Mouse (Mus musculus) embryonic facial prominence, embryonic 10.5 days (tissue): ENCODE results near the gene Actr2. TPM values are rescaled to one million over a fixed set of nuclear protein-coding genes. Genes with fewer than 3 reads are reported as not detected.
A peak's percentile ranks its signal among the peaks of the same experiment; 100 is the strongest.
"Not testable (repeated sequence)": the region's sequence is repeated elsewhere in the genome, so short reads cannot be mapped to it uniquely, and the experiment has no call there.

Experiments
- DNase-seq: peaks from one replicate; pipeline ENCODE4 v3.0.0-alpha.2; 2017; ENCODE audit warnings: low spot score
- H3K27ac ChIP-seq: fragments of 300-500 bp; sonication (generic); replicated peaks from 2 replicates; pipeline ENCODE4 v1.5.1; 2016; ENCODE audit warnings: mild to moderate bottlenecking
- H3K27me3 ChIP-seq: fragments of 300-500 bp; sonication (generic); replicated peaks from 2 replicates; pipeline ENCODE4 v1.6.1; 2016; ENCODE audit warnings: low read depth, mild to moderate bottlenecking; ENCODE audit not compliant: poor library complexity, severe bottlenecking
- H3K36me3 ChIP-seq: fragments of 300-500 bp; sonication (generic); replicated peaks from 2 replicates; pipeline ENCODE4 v1.6.1; 2016; ENCODE audit warnings: mild to moderate bottlenecking, moderate library complexity
- H3K4me1 ChIP-seq: fragments of 300-500 bp; sonication (generic); 2 replicates; pipeline ENCODE4 v1.6.1; 2016
- H3K4me3 ChIP-seq: fragments of 300-500 bp; sonication (generic); 2 replicates; pipeline ENCODE4 v1.5.1; 2016; ENCODE audit warnings: mild to moderate bottlenecking, moderate library complexity
- H3K9me3 ChIP-seq: fragments of 300-500 bp; sonication (generic); 2 replicates; pipeline ENCODE4 v1.6.1; 2016; ENCODE audit warnings: mild to moderate bottlenecking
- WGBS: fragments of 180-500 bp; shearing (Covaris S2); methylation state at CpG from one replicate; pipeline ENCODE4 v1.1.7; 2016; 5-methylcytosine and 5-hydroxymethylcytosine counted together
- polyA plus RNA-seq: library from polyadenylated mRNA; unstranded; fragments of >200 nt; fragmentation: Nextera tagmentation; extraction: Ambion mirVana; gene quantifications from 2 replicates; pipeline ENCODE4 v1.2.1, GENCODE M21; 2016

The Actr2 gene
- polyA plus RNA-seq, 1 experiment from 2014 or later, result 111 TPM

GRCm38 (mm10) chr11:20138498-20139208, 25.9 kb upstream of the Actr2 start:
- H3K27me3 ChIP-seq, result no peaks in the 10 kb centered on the region
- H3K36me3 ChIP-seq, result no peaks in the 10 kb centered on the region
- H3K9me3 ChIP-seq, result no peaks in the 10 kb centered on the region
- no peaks in the 10 kb centered on the region for H3K4me1 ChIP-seq
- 94% methylated on average over 6 of the region's 6 CpGs for WGBS
- H3K4me3 ChIP-seq, result no peak overlapping the region
- no peak overlapping the region for H3K27ac ChIP-seq
- no peak for DNase-seq

GRCm38 (mm10) chr11:20137872-20138271, 25.2 kb upstream of the Actr2 start:
- no peak overlapping the region for H3K4me3 ChIP-seq
- H3K36me3 ChIP-seq, result no peaks in the 10 kb centered on the region
- H3K27ac ChIP-seq, result no peak overlapping the region
- H3K27me3 ChIP-seq, result no peaks in the 10 kb centered on the region
- H3K9me3 ChIP-seq, result no peaks in the 10 kb centered on the region
- 84% methylated on average over 2 of the region's 2 CpGs for WGBS
- no peaks in the 10 kb centered on the region for H3K4me1 ChIP-seq
- no peak for DNase-seq

- no peak for DNase-seq
- 90% methylated on average over 6 of the region's 6 CpGs for WGBS
- H3K4me3 ChIP-seq, result no peak overlapping the region
These were observed 23.6 kb upstream of the Actr2 start for GRCm38 (mm10) chr11:20136314-20136713.

GRCm38 (mm10) chr11:20134869-20135268, 22.2 kb upstream of the Actr2 start:
- 71% methylated on average over 3 of the region's 3 CpGs for WGBS

More at GRCm38 (mm10) chr11:20136314-20136713, 23.6 kb upstream of the Actr2 start:
- Histone ChIP-seq H3K9me3 (no peaks in the 10 kb centered on the region), H3K27ac (no peak overlapping the region), H3K27me3 (no peaks in the 10 kb centered on the region), H3K36me3 (no peaks in the 10 kb centered on the region), H3K4me1 (no peaks in the 10 kb centered on the region)

GRCm38 (mm10) chr11:20133721-20134120, 21.0 kb upstream of the Actr2 start:
- WGBS, result 82% methylated on average over 1 of the region's 1 CpGs
- DNase-seq, result no peak
- Histone ChIP-seq H3K36me3 (no peaks in the 10 kb centered on the region), H3K4me3 (no peak overlapping the region), H3K4me1 (no peaks in the 10 kb centered on the region), H3K27me3 (no peaks in the 10 kb centered on the region), H3K9me3 (no peaks in the 10 kb centered on the region), H3K27ac (no peak overlapping the region)

More at GRCm38 (mm10) chr11:20134869-20135268, 22.2 kb upstream of the Actr2 start:
- not testable (repeated sequence) for H3K4me3 ChIP-seq, H3K36me3 ChIP-seq, H3K27ac ChIP-seq, H3K9me3 ChIP-seq, DNase-seq, H3K27me3 ChIP-seq, H3K4me1 ChIP-seq

- H3K4me3 ChIP-seq, result no peak overlapping the region
- no peaks in the 10 kb centered on the region for H3K9me3 ChIP-seq
- H3K36me3 ChIP-seq, result no peaks in the 10 kb centered on the region
- no peaks in the 10 kb centered on the region for H3K27me3 ChIP-seq
- DNase-seq, result peak; percentile 59
- H3K27ac ChIP-seq, result no peak overlapping the region
- no peaks in the 10 kb centered on the region for H3K4me1 ChIP-seq
- 46% methylated on average over 12 of the region's 12 CpGs for WGBS
These were observed 20.3 kb upstream of the Actr2 start for GRCm38 (mm10) chr11:20132955-20133562.

- Histone ChIP-seq H3K27ac (no peak overlapping the region), H3K4me1 (0 out of 2 replicates have a peak, but pooled peaks cover 2% of the 10 kb centered on the region), H3K9me3 (no peaks in the 10 kb centered on the region), H3K27me3 (no peaks in the 10 kb centered on the region), H3K36me3 (no peaks in the 10 kb centered on the region), H3K4me3 (no peak overlapping the region)
- 74% methylated on average over 10 of the region's 10 CpGs for WGBS
- no peak for DNase-seq
These were observed 14.2 kb upstream of the Actr2 start for GRCm38 (mm10) chr11:20126673-20127516.

- no peak overlapping the region for H3K4me3 ChIP-seq
- DNase-seq, result no peak
- WGBS, result 87% methylated on average over 1 of the region's 1 CpGs
- no peak overlapping the region for H3K27ac ChIP-seq
- no peaks in the 10 kb centered on the region for H3K27me3 ChIP-seq
- 0 out of 2 replicates have a peak, but pooled peaks cover 2% of the 10 kb centered on the region for H3K4me1 ChIP-seq
- no peaks in the 10 kb centered on the region for H3K9me3 ChIP-seq
- no peaks in the 10 kb centered on the region for H3K36me3 ChIP-seq
These were observed 12.7 kb upstream of the Actr2 start for GRCm38 (mm10) chr11:20125423-20125822.

GRCm38 (mm10) chr11:20116701-20117100, 4.0 kb upstream of the Actr2 start:
- H3K27me3 ChIP-seq, result no peaks in the 10 kb centered on the region
- H3K4me3 ChIP-seq, result no peak overlapping the region
- no peaks in the 10 kb centered on the region for H3K36me3 ChIP-seq
- 90% methylated on average over 4 of the region's 4 CpGs for WGBS
- no peak for DNase-seq
- H3K4me1 ChIP-seq, result peaks cover 10% of the 10 kb centered on the region
- no peaks in the 10 kb centered on the region for H3K9me3 ChIP-seq
- no peak overlapping the region for H3K27ac ChIP-seq

GRCm38 (mm10) chr11:20116030-20116551, 3.4 kb upstream of the Actr2 start:
- Histone ChIP-seq H3K4me3 (no peak overlapping the region), H3K27ac (no peak overlapping the region), H3K36me3 (no peaks in the 10 kb centered on the region), H3K9me3 (no peaks in the 10 kb centered on the region), H3K4me1 (peaks cover 16% of the 10 kb centered on the region), H3K27me3 (no peaks in the 10 kb centered on the region)
- no peak for DNase-seq
- WGBS, result 85% methylated on average over 5 of the region's 5 CpGs

- DNase-seq, result peak; percentile 87
- WGBS, result under 1% methylated on average over 50 of the region's 50 CpGs
- peak overlapping the region; percentile 93 for H3K27ac ChIP-seq
- no peaks in the 10 kb centered on the region for H3K27me3 ChIP-seq
- H3K36me3 ChIP-seq, result peaks cover 27% of the 10 kb centered on the region
- H3K9me3 ChIP-seq, result no peaks in the 10 kb centered on the region
- peaks cover 16% of the 10 kb centered on the region for H3K4me1 ChIP-seq
- peak overlapping the region; percentile 91 for H3K4me3 ChIP-seq
These were observed 540 bp downstream of the Actr2 start for GRCm38 (mm10) chr11:20112006-20112740.

GRCm38 (mm10) chr11:20108151-20108550, 4.6 kb downstream of the Actr2 start:
- H3K36me3 ChIP-seq, result peaks cover 27% of the 10 kb centered on the region
- 94% methylated on average over 7 of the region's 7 CpGs for WGBS
- peaks cover 9% of the 10 kb centered on the region for H3K4me1 ChIP-seq
- H3K27ac ChIP-seq, result no peak overlapping the region
- DNase-seq, result no peak
- no peaks in the 10 kb centered on the region for H3K9me3 ChIP-seq
- H3K4me3 ChIP-seq, result no peak overlapping the region
- H3K27me3 ChIP-seq, result no peaks in the 10 kb centered on the region
